Mouse (Mus musculus) mouse trophoblast stem cell (cell line): Measurements from ENCODE around the gene Gm47985.
"Not testable (repeated sequence)": the region's sequence is repeated elsewhere in the genome, so short reads cannot be mapped to it uniquely, and the experiment has no call there.

ENCODE experiments used
- in situ Hi-C, 2 experiments: fragments of 300-500 bp; cut with MseI, MboI; formaldehyde crosslinking; loops; 2 replicates in 1 of 2; 3 replicates in 1 of 2; pipeline ENCODE4 v1.15.1; 2025

Gene Gm47985

DNA sequence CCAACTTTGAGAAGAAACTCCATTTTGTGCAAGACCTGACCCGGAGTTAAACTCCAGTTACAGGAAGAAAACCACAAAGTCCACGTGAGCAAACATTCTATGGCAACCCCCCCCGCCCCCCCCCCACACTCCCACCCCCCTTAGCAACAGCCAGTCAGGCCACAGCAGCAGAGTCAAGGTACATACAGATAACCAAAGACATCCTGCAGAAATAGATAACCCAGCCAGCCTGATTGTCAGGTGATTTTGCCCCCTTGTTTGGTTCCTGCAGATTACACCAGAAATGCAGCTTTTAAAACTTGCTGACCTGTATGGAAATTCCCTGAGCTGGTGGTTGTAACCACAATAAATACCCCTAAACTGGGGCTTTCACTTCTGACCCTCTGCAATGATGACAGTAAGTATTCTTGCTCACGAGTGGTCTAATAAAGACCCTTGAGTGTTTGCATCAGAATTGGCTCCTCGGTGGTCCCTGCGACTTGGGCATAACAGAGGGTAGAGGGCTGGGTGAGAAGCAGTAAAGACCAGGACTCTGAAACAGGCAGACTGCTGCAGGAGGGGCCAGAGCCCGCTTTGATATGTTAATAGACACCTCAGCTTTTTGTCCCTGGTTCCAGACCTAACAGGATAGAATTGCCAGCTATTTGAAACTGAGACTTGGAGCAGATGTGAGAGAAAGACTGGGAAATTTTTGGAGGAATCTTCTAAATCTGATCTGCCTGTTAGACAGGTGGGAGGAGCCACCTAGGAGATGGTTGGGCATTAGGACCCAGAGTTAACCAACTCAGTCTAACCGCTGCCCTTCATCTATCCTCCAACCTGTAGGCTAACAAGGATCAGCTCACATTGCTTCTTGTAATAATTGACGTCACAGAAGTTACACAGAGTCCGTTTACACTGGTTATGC lies 5.1 kb upstream of the Gm47985 start:
- in situ Hi-C loops: no loop called here

DNA sequence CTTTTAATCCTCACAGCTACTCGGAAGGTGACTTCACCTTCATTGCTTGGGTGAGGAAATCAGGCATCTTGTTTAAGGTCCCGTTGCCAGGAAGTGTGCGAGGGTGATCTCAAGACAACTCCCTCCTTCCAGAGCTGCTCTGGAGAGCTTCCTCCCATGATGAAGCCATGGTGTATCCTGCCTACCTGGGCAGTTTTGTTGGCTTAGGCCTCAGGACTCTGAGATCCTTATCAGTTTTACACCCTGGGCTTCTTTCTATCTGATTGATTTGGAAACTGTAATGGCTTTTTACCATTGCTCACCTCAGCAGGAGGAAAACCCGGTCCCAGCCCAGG lies 4.4 kb upstream of the Gm47985 start:
- in situ Hi-C loops: no loop called here

DNA sequence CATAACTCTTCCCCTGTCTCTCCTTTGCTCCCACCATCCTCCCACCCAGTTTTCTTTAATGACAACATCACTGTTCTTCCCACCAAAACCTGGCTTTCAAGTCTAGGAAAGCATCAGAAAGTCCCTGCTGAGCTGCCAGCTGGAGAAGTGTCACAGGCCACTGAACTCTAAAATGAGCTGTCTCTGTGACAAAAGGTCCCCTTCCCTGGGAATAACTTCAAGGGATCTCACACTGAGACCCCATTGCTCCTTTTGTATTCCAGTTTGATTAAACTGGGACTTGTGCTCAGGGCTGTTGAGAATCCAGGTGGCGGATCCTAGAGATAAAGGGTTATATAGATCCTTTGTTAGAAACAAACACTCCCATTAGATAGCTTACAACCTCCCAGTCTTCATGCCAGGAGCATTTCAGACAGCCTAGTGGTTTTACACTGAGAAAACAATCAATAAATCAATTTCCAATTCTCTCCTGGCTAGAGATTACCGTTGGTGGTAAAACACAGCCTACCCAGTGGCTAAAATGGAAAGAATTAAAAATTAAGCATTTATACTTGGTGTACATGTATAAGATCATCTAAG lies 3.7 kb upstream of the Gm47985 start:
- in situ Hi-C loops: no loop called here

DNA sequence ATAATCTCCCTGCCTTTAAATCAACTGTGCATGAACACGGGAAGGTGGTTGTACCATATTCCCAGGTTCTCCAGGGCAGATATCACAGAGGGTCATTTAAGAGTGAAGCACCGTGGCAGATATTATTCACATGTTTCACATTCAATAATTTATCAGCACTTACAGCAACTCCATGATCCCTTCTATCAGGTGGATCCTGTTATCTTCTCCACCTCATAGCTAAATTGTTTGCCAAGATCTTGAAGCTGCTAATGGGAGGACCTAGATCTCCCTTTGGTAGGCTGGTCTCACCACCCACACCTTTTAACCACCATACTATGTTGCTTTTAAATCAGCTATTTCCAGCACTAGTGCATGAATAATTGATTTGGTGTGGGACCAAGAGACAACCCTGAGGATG lies 2.2 kb upstream of the Gm47985 start:
- in situ Hi-C loops: no loop called here

DNA sequence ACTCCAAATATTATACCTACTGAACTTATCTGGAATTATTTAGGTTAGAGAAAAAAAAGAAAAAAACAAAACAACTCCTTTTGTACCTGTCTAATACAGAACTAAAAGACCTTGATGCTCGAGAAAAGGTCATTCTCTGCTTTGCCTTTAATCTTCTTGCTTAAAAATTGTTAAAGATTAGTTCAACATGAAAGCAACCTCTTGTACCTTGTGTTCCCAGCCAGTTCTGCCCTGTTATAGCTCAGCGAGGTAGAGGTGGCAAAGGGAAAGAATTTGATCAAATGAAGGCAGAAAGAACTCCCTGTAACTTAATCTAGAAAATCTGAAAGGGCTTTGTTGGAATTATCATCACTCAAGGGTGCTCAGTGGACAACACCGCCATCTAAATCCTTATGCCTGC lies 3.8 kb downstream of the Gm47985 start:
- in situ Hi-C loops: not testable (repeated sequence)

DNA sequence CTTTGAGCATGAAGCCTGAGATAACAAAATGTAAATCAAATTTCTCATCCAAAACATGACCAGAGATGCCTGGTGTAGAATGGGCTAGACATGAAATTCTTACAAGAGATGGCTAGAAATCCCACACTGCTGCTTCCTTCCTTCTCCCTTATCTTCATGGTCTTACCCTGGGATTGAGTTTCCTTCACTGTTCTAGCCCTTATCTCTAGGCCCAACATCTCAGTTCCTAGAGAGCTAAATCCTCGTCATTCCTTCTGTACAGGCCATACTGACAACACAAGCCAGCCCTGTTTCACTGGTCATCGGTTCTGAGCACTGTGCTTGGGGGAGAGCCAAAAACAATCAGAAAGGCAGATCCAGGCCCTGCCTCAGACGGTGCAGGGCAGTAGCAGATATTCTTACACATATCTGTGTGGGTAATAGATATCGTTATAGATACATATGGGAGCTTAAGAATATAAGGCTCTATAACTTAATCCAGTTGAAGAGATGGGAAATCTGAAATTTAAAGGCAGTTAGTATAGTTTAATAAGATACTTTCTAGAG lies 4.6 kb downstream of the Gm47985 start:
- in situ Hi-C loops: not testable (repeated sequence)

DNA sequence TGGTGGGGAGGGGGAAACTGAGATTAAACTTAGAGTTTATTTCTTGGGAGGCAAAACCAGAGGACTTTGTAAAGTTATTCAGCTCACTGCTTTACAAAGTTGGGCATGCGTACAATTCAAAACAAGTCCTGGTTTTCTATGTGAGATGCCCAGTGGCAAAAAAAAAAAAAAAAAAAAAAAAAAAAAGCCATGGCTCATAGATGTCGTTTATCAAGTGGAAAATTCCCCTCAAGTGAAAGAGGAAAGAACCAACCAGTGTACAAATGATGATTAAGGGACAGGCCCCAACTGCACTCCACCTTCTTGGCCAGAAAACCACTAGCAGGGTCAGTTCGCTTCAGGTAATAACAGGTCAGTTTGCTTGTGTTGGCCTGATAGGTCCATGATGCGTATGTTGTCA lies 6.1 kb downstream of the Gm47985 start:
- in situ Hi-C loops: no loop called here

DNA sequence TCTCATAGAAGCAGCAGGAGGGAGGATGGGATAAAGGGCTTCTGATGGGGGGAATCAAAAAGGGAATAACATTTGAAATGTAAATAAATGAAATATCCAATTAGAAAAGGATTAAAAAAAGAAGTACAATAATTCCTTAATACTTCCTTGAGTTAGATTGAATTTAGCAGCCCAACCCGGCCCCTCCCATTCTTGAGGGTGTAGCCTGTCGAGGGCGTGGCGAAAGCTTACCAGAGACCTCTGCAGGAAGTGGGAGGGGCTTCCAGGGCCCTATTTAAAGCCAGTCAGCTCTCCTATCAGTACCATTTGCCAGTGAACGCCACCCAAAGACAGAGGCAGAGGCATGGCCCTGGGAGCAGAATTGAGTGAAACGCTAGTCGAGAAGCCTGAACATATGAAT lies 9.7 kb downstream of the Gm47985 start, which contains the start of gene Gm8947:
Gene Gm8947, plus strand, starts transcription at position 302 of the 400 bp plus-strand sequence.
- in situ Hi-C loops: not testable (repeated sequence)

DNA sequence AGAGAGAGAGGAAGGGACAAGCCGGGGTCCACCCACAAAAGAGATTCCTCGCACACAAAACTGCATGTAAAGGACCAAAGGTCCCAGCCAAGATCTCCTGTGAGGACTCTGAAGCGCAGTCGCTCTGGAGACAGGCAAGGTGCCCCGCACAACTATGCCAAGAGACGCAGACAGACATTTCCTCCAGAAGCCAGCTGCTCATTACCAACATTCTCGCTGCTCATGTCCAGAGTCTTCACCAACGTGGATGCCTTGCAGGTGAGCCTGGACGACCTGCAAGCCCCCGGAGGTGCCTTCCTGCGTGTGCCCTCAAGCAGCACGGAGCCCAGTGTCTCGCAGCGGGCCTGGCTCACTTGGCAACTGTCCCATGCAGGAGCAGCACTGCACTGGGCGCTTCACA lies 10.4 kb downstream of the Gm47985 start:
- in situ Hi-C loops: not testable (repeated sequence)

DNA sequence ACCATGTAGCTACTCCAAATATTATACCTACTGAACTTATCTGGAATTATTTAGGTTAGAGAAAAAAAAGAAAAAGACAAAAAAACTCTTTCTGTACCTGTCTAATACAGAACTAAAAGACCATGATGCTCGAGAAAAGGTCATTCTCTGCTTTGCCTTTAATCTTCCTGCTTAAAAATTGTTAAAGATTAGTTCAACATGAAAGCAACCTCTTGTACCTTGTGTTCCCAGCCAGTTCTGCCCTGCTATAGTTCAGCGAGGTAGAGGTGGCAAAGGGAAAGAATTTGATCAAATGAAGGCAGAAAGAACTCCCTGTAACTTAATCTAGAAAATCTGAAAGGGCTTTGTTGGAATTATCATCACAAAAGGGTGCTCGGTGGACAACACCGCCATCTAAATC lies 13.6 kb downstream of the Gm47985 start:
- in situ Hi-C loops: not testable (repeated sequence)

DNA sequence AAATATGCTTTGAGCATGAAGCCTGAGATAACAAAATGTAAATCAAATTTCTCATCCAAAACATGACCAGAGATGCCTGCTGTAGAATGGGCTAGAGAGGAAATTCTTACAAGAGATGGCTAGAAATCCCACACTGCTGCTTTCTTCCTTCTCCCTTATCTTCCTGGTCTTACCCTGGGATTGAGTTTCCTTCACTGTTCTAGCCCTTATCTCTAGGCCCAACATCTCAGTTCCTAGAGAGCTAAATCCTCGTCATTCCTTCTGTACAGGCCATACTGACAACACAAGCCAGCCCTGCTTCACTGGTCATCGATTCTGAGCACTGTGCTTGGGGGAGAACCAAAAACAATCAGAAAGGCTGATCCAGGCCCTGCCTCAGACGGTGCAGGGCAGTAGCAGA lies 14.4 kb downstream of the Gm47985 start:
- in situ Hi-C loops: not testable (repeated sequence)

DNA sequence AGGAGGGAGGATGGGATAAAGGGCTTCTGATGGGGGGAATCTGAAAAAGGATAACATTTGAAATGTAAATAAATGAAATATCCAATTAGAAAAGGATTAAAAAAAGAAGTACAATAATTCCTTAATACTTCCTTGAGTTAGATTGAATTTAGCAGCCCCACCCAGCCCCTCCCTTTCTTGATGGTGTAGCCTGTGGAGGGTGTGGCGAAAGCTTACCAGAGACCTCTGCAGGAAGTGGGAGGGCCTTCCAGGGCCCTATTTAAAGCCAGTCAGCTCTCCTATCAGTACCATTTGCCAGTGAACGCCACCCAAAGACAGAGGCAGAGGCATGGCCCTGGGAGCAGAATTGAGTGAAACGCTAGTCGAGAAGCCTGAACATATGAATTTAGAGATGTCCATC lies 15.8 kb downstream of the Gm47985 start, which contains the start of gene Gm47995:
Gene Gm47995, plus strand, starts transcription at position 329 of the 400 bp plus-strand sequence.
- in situ Hi-C loops: not testable (repeated sequence)

DNA sequence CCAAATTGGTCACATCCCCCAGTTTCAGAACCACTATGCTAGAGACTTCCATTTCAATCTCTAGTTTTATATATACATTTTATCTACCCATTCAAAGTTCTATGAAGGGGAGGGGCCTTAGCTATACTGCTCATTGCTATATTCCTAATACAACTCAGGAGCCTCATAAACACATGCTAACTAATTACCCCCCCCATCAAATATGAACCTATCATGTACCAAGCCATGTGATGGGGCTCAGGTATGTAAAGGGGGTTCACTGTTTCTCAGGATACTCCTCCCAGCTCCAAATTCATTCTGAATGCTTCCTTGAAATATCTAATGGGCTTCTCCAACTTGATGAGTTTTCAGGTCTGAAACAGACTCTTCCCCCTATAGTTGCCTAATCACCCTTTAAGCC lies 18.3 kb downstream of the Gm47985 start:
- in situ Hi-C loops: not testable (repeated sequence)

DNA sequence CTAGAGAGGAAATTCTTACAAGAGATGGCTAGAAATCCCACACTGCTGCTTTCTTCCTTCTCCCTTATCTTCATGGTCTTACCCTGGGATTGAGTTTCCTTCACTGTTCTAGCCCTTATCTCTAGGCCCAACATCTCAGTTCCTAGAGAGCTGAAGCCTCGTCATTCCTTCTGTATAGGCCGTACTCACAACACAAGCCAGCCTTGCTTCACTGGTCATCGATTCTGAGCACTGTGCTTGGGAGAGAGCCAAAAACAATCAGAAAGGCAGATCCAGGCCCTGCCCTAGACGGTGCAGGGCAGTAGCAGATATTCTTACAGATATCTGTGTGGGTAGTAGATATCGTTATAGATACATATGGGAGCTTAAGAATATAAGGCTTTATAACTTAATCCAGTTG lies 20.4 kb downstream of the Gm47985 start:
- in situ Hi-C loops: not testable (repeated sequence)

DNA sequence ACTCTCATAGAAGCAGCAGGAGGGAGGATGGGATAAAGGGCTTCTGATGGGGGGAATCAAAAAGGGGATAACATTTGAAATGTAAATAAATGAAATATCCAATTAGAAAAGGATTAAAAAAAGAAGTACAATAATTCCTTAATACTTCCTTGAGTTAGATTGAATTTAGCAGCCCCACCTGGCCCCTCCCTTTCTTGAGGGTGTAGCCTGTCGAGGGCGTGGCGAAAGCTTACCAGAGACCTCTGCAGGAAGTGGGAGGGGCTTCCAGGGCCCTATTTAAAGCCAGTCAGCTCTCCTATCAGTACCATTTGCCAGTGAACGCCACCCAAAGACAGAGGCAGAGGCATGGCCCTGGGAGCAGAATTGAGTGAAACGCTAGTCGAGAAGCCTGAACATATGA lies 21.5 kb downstream of the Gm47985 start, which contains the start of gene 3110040M04Rik:
Gene 3110040M04Rik, plus strand, starts transcription at position 304 of the 400 bp plus-strand sequence.
- in situ Hi-C loops: not testable (repeated sequence)

DNA sequence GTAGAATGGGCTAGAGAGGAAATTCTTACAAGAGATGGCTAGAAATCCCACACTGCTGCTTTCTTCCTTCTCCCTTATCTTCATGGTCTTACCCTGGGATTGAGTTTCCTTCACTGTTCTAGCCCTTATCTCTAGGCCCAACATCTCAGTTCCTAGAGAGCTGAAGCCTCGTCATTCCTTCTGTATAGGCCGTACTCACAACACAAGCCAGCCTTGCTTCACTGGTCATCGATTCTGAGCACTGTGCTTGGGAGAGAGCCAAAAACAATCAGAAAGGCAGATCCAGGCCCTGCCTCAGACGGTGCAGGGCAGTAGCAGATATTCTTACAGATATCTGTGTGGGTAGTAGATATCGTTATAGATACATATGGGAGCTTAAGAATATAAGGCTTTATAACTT lies 26.2 kb downstream of the Gm47985 start:
- in situ Hi-C loops: not testable (repeated sequence)

DNA sequence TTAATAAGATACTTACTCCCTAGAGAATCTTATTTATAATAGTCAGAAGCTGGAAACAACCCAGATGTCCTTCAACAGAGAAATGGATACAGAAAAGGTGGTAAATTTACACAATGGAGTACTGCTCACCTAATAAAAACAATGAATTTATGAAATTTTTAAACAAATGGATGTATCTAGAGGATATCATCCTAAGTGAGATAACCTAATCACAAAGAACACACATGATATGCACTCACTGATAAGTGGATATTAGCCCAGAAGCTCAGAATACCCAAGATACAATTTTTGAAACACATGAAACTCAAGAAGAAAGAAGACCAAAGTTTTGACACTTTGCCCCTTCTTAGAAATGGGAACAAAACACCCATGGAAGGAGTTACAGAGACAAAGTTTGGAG lies 26.6 kb downstream of the Gm47985 start:
- in situ Hi-C loops: not testable (repeated sequence)

DNA sequence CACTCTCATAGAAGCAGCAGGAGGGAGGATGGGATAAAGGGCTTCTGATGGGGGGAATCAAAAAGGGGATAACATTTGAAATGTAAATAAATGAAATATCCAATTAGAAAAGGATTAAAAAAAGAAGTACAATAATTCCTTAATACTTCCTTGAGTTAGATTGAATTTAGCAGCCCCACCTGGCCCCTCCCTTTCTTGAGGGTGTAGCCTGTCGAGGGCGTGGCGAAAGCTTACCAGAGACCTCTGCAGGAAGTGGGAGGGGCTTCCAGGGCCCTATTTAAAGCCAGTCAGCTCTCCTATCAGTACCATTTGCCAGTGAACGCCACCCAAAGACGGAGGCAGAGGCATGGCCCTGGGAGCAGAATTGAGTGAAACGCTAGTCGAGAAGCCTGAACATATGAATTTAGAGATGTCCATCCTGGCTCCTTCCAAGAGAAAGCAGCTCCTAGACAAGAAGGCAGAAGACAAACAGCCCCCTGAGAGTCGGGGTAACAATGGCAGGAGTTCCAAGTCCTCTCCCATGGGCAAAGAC lies 27.6 kb downstream of the Gm47985 start, which contains the start of gene Gm47996:
Gene Gm47996, plus strand, starts transcription at position 308 of the 532 bp plus-strand sequence.
- in situ Hi-C loops: not testable (repeated sequence)

DNA sequence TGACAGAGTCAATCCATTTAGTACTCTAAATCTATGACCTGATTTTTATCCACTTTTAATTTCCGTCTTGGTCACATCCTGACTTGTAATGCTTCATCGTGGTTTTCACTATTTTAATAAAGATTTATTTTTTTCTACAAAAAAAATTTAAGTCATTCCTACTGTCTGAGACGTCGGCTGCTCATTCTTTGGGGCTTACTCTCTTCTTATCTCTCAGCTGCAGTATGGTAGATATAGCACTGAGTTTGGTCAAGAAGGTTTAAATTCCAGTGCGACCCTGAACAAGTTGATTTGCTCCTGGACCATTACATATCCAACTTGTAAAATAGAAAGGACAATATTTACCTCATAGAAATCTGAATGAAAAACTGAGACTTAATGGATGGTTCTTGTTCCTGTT lies 29.3 kb downstream of the Gm47985 start:
- in situ Hi-C loops: not testable (repeated sequence)

DNA sequence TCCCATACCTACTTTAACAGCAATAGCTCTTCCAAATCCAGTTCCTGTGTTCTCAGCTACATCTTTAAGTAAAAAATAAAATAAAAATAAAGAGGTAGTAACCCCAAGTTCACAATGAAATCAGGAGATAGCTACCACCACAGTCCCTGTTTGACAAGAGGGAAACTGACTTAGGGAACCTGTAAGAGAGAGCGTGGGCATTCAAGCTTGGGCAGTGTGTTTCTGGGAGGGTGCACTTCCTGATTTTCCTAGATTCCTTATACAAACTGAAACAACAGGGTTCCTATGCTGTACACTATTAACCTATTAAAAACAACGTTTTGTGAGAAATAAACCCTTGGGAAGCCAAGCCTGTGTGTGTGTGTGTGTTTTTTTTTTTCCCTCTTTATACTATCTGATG lies 32.5 kb downstream of the Gm47985 start:
- in situ Hi-C loops: no loop called here

DNA sequence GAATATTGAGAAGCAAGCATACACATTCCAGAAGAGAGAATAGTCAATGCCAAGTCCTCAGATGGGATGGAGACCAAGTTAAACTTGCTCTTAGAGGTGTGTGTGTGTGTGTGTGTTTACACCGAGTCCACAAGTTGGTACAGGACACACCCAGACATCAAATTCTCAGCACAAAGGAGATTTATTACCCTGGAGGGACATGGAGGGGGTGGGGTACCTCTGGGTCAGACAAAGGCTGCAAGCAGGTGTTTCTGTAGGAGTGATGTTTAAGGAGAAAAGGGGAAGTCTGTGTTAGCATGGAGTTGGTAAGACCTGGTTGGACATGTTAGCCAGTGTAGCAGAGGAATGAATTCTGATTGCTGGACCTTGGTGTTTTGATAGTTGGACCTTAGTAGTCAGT lies 33.6 kb downstream of the Gm47985 start:
- in situ Hi-C loops: no loop called here

DNA sequence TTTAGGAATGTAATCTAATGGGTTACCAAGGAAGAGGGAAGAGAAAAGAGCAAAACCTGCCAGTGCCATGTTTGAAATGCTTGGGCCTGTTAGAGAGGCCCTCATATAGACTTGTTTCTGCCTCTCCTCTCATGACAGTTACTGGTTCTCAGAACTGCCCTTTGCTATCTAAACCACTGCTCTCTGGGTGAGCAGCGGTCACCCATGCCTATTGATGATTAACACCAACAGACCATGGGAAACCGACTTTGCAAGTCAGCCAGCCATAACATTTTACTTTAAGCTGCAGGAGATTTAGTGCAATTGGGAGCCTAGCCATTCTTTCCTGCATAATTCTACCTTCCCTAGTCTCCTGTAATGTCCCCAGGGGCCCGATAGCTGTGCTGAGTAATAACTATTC lies 34.1 kb downstream of the Gm47985 start:
- in situ Hi-C loops: no loop called here
